Mouse (Mus musculus) small intestine, adult 2 months (tissue): ENCODE data around the gene Gm11168.
"Not testable (repeated sequence)": the region's sequence is repeated elsewhere in the genome, so short reads cannot be mapped to it uniquely, and the experiment has no call there.

Experiments
- CTCF ChIP-seq: fragments of 200-500 bp; IDR thresholded peaks from 2 replicates; pipeline ENCODE4 v1.5.1; 2012; ENCODE audit warnings: low read depth, mild to moderate bottlenecking, control low read depth, inconsistent platforms, low read length, moderate library complexity, mixed read lengths; ENCODE audit not compliant: insufficient replicate concordance, insufficient read length; ENCODE audit errors: extremely low read depth
- POLR2A ChIP-seq: fragments of 200-500 bp; IDR thresholded peaks from 2 replicates; pipeline ENCODE4 v1.6.1; 2012; ENCODE audit warnings: low read depth, mild to moderate bottlenecking, control low read depth, inconsistent platforms, low read length, moderate library complexity

DNA sequence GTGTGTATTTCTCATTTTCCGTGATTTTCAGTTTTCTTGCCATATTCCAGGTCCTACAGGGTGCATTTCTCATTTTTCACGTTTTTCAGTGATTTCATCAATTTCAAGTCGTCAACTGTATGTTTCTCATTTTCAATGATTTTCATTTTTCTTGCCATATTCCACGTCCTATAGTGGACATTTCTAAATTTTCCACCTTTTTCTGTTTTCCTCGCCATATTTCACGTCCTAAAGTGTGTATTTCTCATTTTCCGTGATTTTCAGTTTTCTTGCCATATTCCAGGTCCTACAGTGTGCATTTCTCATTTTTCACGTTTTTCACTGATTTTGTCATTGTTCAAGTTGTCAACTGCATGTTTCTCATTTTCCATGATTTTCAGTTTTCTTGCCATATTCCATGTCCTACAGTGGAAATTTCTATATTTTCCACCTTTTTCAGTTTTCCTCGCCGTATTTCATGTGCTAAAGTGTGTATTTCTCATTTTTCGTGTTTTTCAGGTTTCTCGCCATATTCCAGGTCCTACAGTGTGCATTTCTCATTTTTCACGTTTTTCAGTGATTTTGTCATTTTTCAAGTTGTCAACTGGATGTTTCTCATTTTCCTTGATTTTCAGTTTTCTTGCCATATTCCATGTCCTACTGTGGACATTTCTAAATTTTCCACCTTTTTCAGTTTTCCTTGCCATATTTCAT lies 19.3 kb downstream of the Gm11168 start:
- not testable (repeated sequence) for TF ChIP-seq CTCF, POLR2A
